Mouse (Mus musculus) heart, adult 10 weeks (tissue): Measurements from ENCODE around the gene Paqr9. TPM values are rescaled to one million over a fixed set of nuclear protein-coding genes. Genes with fewer than 3 reads are reported as not detected.

Experiments
- polyA plus RNA-seq: library from polyadenylated mRNA; stranded (reverse); fragments of 350-450 nt; fragmentation: Illumina TruSeq; extraction: RNeasy Lipid Tissue Mini Kit (QIAGEN cat#74804); gene quantifications from one replicate; pipeline ENCODE4 v1.2.3, GENCODE M21; 2014; ENCODE audit warnings: low read depth, low replicate concordance

The Paqr9 gene
- 20.2 TPM for polyA plus RNA-seq

DNA sequence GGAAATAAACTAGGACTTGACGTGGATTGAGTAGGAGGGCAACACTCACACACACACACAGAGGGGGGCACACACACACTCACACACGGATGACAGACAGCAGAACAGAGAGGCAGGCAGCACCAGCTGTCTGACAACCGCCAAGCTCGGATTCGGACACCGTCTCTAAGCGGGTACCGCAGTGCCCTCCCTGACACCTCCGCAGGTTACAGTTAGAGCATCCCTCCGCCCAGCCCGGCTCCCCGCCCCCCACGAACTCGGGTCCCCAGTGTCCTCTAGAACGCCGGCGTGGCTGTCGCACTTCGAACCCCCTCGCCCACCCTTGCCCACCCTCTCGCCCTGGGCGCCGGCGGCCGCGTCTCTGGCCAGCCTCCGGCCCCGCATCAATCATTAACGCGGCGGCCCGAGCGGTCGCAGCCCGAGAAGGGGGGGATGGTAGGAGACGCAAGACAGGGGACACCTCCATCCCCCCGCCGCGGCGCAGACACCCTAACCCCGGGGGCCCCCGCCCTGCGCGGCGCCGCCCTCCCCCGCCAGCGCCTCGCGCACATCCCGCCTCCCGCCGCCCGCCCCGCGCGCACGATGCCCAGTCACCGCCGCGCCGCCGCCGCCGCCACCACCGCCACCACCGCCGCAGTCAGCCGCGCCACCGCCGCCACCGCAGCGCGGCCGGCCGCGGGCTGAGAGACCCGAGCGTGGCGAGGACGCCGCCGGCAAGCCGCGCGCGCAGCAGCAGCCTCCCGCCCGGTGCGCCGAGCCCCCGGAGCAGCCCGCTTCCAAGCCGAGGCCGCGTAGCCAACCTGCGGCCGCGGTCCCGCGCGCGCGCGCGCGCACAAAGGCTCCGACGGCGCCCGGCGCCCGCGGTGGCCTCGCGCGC, at the start of gene Paqr9:
Gene Paqr9, plus strand, starts transcription at position 599 of the 877 bp plus-strand sequence.

GRCm38 (mm10) chr9:95511472-95512330, 47.8 kb upstream of the Paqr9 start, which contains the start of gene U2surp:
Gene U2surp, minus strand, starts transcription at chr9:95511996.

Other genes with a start within 250 kb of the Paqr9 start
- gene Chst2, start 152.9 kb upstream of the Paqr9 start, polyA plus RNA-seq: 0.42 TPM
- 37.9 TPM for gene U2surp, start 47.7 kb upstream of the Paqr9 start, polyA plus RNA-seq
- gene Pcolce2, start 77.9 kb downstream of the Paqr9 start, polyA plus RNA-seq: 12.8 TPM
- gene Trpc1, start 190.7 kb downstream of the Paqr9 start, polyA plus RNA-seq: 7.7 TPM